7 mouse cellular contexts compared by ENCODE assay signal in the genomic region with DNA sequence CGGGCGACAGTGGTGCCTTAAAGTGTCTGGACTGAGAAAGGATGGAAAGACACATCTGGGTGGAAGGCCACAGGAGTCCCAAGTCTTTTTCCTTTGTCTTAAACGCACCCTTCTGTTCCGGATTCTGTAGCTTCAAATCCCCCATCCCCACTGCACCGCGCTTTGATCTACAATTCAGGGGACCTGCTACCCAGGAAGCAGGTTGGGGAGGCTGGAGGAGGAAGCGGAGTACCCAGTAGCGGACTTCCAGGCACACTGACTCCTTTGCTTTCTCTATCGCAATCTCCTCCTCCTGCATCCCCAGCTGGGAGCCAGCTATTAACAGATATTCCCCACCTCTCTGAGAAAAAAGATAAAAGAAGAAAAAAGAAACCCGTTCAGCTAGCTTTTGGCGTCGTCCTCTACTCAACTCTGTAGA. TPM values are rescaled to one million over a fixed set of nuclear protein-coding genes. Genes with fewer than 3 reads are reported as not detected.
DNase-seq lines count a peak whose midpoint lies in the region; ATAC-seq and TF ChIP-seq lines count a peak whose summit lies in the region.

No protein-coding gene starts in this region.

- no peaks in the 10 kb centered on the region for H3K79me2 ChIP-seq in liver, adult 2 months (ENCODE audit: control insufficient read depth, insufficient read depth, low read length)

- no peak overlapping the region for H3K27ac ChIP-seq in liver, adult 2 months (replicated peaks; ENCODE audit: insufficient read depth, low read depth, low read length)
- no peak overlapping the region for H3K27ac ChIP-seq in embryonic facial prominence, embryonic 15.5 days (replicated peaks)
- no peak overlapping the region for H3K27ac ChIP-seq in intestine, embryonic 14.5 days (ENCODE audit: low read depth)
- no peak overlapping the region for H3K27ac ChIP-seq in neural tube, embryonic 12.5 days

- H3K36me3 ChIP-seq in liver, adult 2 months (ENCODE audit: control insufficient read depth, insufficient read depth, low read length) = no peaks in the 10 kb centered on the region
- H3K36me3 ChIP-seq in embryonic facial prominence, embryonic 15.5 days = no peaks in the 10 kb centered on the region
- H3K36me3 ChIP-seq in intestine, embryonic 14.5 days (ENCODE audit: control insufficient read depth, insufficient read depth, low read length) = no peaks in the 10 kb centered on the region
- no peaks in the 10 kb centered on the region for H3K36me3 ChIP-seq in neural tube, embryonic 12.5 days

- H3K4me3 ChIP-seq in liver, adult 2 months (ENCODE audit: insufficient read depth, low read depth, low read length) = peak overlapping the region; percentile 23
- peak overlapping the region; percentile 37 for H3K4me3 ChIP-seq in embryonic facial prominence, embryonic 15.5 days (replicated peaks)
- peak overlapping the region; percentile 25 for H3K4me3 ChIP-seq in intestine, embryonic 14.5 days (ENCODE audit: low read depth, low read length)
- H3K4me3 ChIP-seq in neural tube, embryonic 12.5 days = peak overlapping the region; percentile 38

- DNase-seq in liver, adult 2 months (ENCODE audit: extremely low read depth, low read depth, low spot score) = no peak
- DNase-seq in liver = no peak
- DNase-seq in intestine, embryonic 14.5 days (ENCODE audit: low spot score) = no peak
- no peak for DNase-seq in cerebellum, postnatal 36 days
- no peak for DNase-seq in left cerebral cortex, postnatal 14 days (ENCODE audit: low spot score in 2 of 2)

- 8% methylated on average over 12 of the region's 12 CpGs for WGBS in liver, adult 2 months
- 8% methylated on average over 12 of the region's 12 CpGs for WGBS in embryonic facial prominence, embryonic 15.5 days
- 6% methylated on average over 12 of the region's 12 CpGs for WGBS in intestine, embryonic 14.5 days
- 1% methylated on average over 12 of the region's 12 CpGs for WGBS in neural tube, embryonic 12.5 days

- no peaks in the 10 kb centered on the region for H3K4me1 ChIP-seq in liver, adult 2 months (ENCODE audit: control insufficient read depth, insufficient read depth, low read length)
- peaks cover 22% of the 10 kb centered on the region for H3K4me1 ChIP-seq in embryonic facial prominence, embryonic 15.5 days
- H3K4me1 ChIP-seq in intestine, embryonic 14.5 days (replicated peaks; ENCODE audit: control insufficient read depth, insufficient read depth, low read length) = no peaks in the 10 kb centered on the region
- H3K4me1 ChIP-seq in neural tube, embryonic 12.5 days = peaks cover 65% of the 10 kb centered on the region

- H3K4me2 ChIP-seq in embryonic facial prominence, embryonic 15.5 days (replicated peaks) = peak overlapping the region; percentile 59
- H3K4me2 ChIP-seq in intestine, embryonic 14.5 days (ENCODE audit: low read length) = peak overlapping the region; percentile 59
- peak overlapping the region; percentile 87 for H3K4me2 ChIP-seq in neural tube, embryonic 12.5 days (replicated peaks)

- no peak for TF ChIP-seq CTCF in liver, adult 2 months (IDR thresholded peaks at IDR 0.05; ENCODE audit: low read depth, low read length)

- H3K9ac ChIP-seq in liver, adult 2 months (ENCODE audit: low read depth, low read length) = no peak overlapping the region
- H3K9ac ChIP-seq in embryonic facial prominence, embryonic 15.5 days = no peak overlapping the region
- no peak overlapping the region for H3K9ac ChIP-seq in intestine, embryonic 14.5 days (ENCODE audit: low read length)
- H3K9ac ChIP-seq in neural tube, embryonic 12.5 days = peak overlapping the region; percentile 61

- no peak for TF ChIP-seq POLR2A in liver, adult 2 months (IDR thresholded peaks at IDR 0.05; ENCODE audit: extremely low read depth, insufficient read depth, low read length)

- intact Hi-C loops in left cerebral cortex, postnatal 14 days (cut with DNase I) = loop anchor here (10.0 kb wide), 4 partner anchors 375 to 1365 kb away; no protein-coding TSS in a partner anchor

- no peaks in the 10 kb centered on the region for H3K9me3 ChIP-seq in embryonic facial prominence, embryonic 15.5 days (replicated peaks)
- H3K9me3 ChIP-seq in intestine, embryonic 14.5 days (ENCODE audit: control insufficient read depth, low read length) = no peaks in the 10 kb centered on the region
- H3K9me3 ChIP-seq in neural tube, embryonic 12.5 days = no peaks in the 10 kb centered on the region

- no peak for ATAC-seq in embryonic facial prominence, embryonic 15.5 days (ENCODE audit: insufficient number of reproducible peaks, low FRiP score, low TSS enrichment, low read depth)
- ATAC-seq in intestine, embryonic 14.5 days (replicated peaks; ENCODE audit: low FRiP score, low TSS enrichment, low read depth) = no peak
- no peak for ATAC-seq in neural tube, embryonic 12.5 days (ENCODE audit: low FRiP score, low read depth)

- H3K27me3 ChIP-seq in liver, adult 2 months (ENCODE audit: control insufficient read depth, insufficient read depth, low read length) = peaks cover 16% of the 10 kb centered on the region
- H3K27me3 ChIP-seq in embryonic facial prominence, embryonic 15.5 days = peaks cover 64% of the 10 kb centered on the region
- peaks cover 68% of the 10 kb centered on the region for H3K27me3 ChIP-seq in intestine, embryonic 14.5 days (replicated peaks; ENCODE audit: control insufficient read depth, insufficient read depth, low read length)
- peaks cover 4% of the 10 kb centered on the region; the same call in 1 of the 2 replicates for H3K27me3 ChIP-seq in neural tube, embryonic 12.5 days (replicated peaks)

RNA-seq across cellular contexts. Expression of gene Nr2f1, which starts 10.1 kb away (rescaled TPM):
- 0.37 and 1.3 TPM in 2 replicates for total RNA-seq in liver, adult 2 months (2014; rRNA removed)
- 0.80 and 2.2 TPM in 2 replicates for polyA plus RNA-seq in liver, adult 2 months (2012; rRNA removed)
- polyA plus RNA-seq in embryonic facial prominence, embryonic 15.5 days (2015; fragmentation: Nextera tagmentation; extraction: Ambion mirVana) = 14.5 and 18.4 TPM in 2 replicates
- polyA plus RNA-seq in intestine, embryonic 14.5 days (2014; fragmentation: Nextera tagmentation; extraction: Ambion mirVana) = 3.3 and 5.2 TPM in 2 replicates
- polyA plus RNA-seq in neural tube, embryonic 12.5 days (2016; fragmentation: Nextera tagmentation; extraction: Ambion mirVana) = 48.4 and 56.4 TPM in 2 replicates
- total RNA-seq in left cerebral cortex, postnatal 14 days (2021) = 100 to 1,000 TPM; 133 to 142 TPM
